Mouse (Mus musculus): ENCODE results near the gene Ptov1.

GRCm38 (mm10) chr7:44814952-44815553 lies 54.5 kb downstream of the Ptov1 start:
- TF ChIP-seq CTCF (IDR thresholded peaks at IDR 0.05; ENCODE audit: extremely low read depth, insufficient read depth, low read length), result no peak
- TF ChIP-seq POLR2A (IDR thresholded peaks at IDR 0.05; ENCODE audit: extremely low read depth, insufficient read depth, low read length), result no peak
